Mouse (Mus musculus) C2C12 (cell line): ENCODE results near the gene Bcl2l13. TPM values are rescaled to one million over a fixed set of nuclear protein-coding genes. Genes with fewer than 3 reads are reported as not detected.

Source experiments
- H3K27me3 ChIP-seq: one replicate; pipeline ENCODE4 v1.6.1; 2011; ENCODE audit not compliant: control insufficient read depth, insufficient read depth, insufficient read length
- H3K36me3 ChIP-seq: one replicate; pipeline ENCODE4 v1.6.1; 2011; ENCODE audit not compliant: control insufficient read depth, insufficient read depth
- H3K4me3 ChIP-seq: one replicate; pipeline ENCODE4 v1.5.1; 2011; ENCODE audit warnings: mild to moderate bottlenecking, control low read depth; ENCODE audit not compliant: poor library complexity, insufficient read depth, severe bottlenecking
- H3K79me2 ChIP-seq: one replicate; pipeline ENCODE4 v1.6.1; 2011; ENCODE audit not compliant: control insufficient read depth, insufficient read depth
- H3K79me3 ChIP-seq: one replicate; pipeline ENCODE4 v1.6.1; 2011; ENCODE audit warnings: low read depth, control low read depth
- H3ac ChIP-seq: one replicate; pipeline ENCODE3; 2011; ENCODE audit warnings: low read depth; ENCODE audit not compliant: control insufficient read depth, insufficient read length
- CEBPB ChIP-seq: IDR thresholded peaks from one replicate; pipeline ENCODE4 v1.6.1; 2011; ENCODE audit warnings: low read depth, mild to moderate bottlenecking, control low read depth, moderate library complexity
- CTCF ChIP-seq: IDR thresholded peaks from one replicate; pipeline ENCODE4 v1.5.1; 2011; ENCODE audit not compliant: control insufficient read depth, insufficient read depth, insufficient read length
- FOSL1 ChIP-seq: IDR thresholded peaks from one replicate; pipeline ENCODE4 v1.8.0; 2011; ENCODE audit warnings: mild to moderate bottlenecking, low read length; ENCODE audit not compliant: poor library complexity, insufficient read depth, severe bottlenecking
- MAX ChIP-seq: IDR thresholded peaks from one replicate; pipeline ENCODE4 v1.6.1; 2011; ENCODE audit warnings: mild to moderate bottlenecking, control low read depth
- MYOD1 ChIP-seq: IDR thresholded peaks from one replicate; pipeline ENCODE4 v1.6.1; 2011; ENCODE audit warnings: low read depth; ENCODE audit not compliant: control insufficient read depth, insufficient read length
- MYOG ChIP-seq: IDR thresholded peaks from one replicate; pipeline ENCODE4 v1.6.1; 2011; ENCODE audit not compliant: control insufficient read depth, insufficient read length; ENCODE audit errors: extremely low read depth
- USF1 ChIP-seq: IDR thresholded peaks from one replicate; pipeline ENCODE4 v1.6.1; 2011; ENCODE audit warnings: low read depth, mild to moderate bottlenecking, control low read depth, moderate library complexity
- polyA plus RNA-seq: library from polyadenylated mRNA; unstranded; fragments of >200 nt; fragmentation: generic; extraction: Trizol; gene quantifications from one replicate; pipeline ENCODE4 v1.2.1, GENCODE M21; 2012; ENCODE audit warnings: missing spikeins

Gene Bcl2l13
- polyA plus RNA-seq, 1 experiment = 24.6 TPM

- no peaks in the 10 kb centered on the region for H3K79me3 ChIP-seq
- TF ChIP-seq MAX = no peak
- no peak for TF ChIP-seq FOSL1
- TF ChIP-seq CEBPB = no peak
- no peak for TF ChIP-seq MYOG
- TF ChIP-seq USF1 = no peak
- TF ChIP-seq CTCF = no peak
- TF ChIP-seq MYOD1 = no peak
Measured at GRCm38 (mm10) chr6:120934176-120934575, 98.2 kb downstream of the Bcl2l13 start.

GRCm38 (mm10) chr6:120937104-120937617 lies 101.1 kb downstream of the Bcl2l13 start:
- no peak overlapping the region for H3ac ChIP-seq
- H3K36me3 ChIP-seq = no peaks in the 10 kb centered on the region
- H3K4me3 ChIP-seq = no peak overlapping the region
- H3K79me3 ChIP-seq = no peaks in the 10 kb centered on the region
- H3K79me2 ChIP-seq = no peaks in the 10 kb centered on the region
- no peaks in the 10 kb centered on the region for H3K27me3 ChIP-seq
- TF ChIP-seq FOSL1 (no peak), MAX (no peak), USF1 (no peak), MYOG (no peak), CTCF (no peak), CEBPB (no peak), MYOD1 (no peak)

More at GRCm38 (mm10) chr6:120934176-120934575, 98.2 kb downstream of the Bcl2l13 start:
- Histone ChIP-seq H3K79me2 (no peaks in the 10 kb centered on the region), H3K36me3 (no peaks in the 10 kb centered on the region), H3ac (no peak overlapping the region), H3K27me3 (no peaks in the 10 kb centered on the region), H3K4me3 (no peak overlapping the region)

GRCm38 (mm10) chr6:120937999-120938608 lies 102.1 kb downstream of the Bcl2l13 start:
- Histone ChIP-seq H3K27me3 (no peaks in the 10 kb centered on the region), H3K4me3 (no peak overlapping the region), H3ac (no peak overlapping the region), H3K79me3 (no peaks in the 10 kb centered on the region), H3K79me2 (no peaks in the 10 kb centered on the region), H3K36me3 (no peaks in the 10 kb centered on the region)
- TF ChIP-seq MAX (no peak), FOSL1 (no peak), MYOD1 (no peak), USF1 (no peak), MYOG (no peak), CTCF (no peak), CEBPB (no peak)

DNA sequence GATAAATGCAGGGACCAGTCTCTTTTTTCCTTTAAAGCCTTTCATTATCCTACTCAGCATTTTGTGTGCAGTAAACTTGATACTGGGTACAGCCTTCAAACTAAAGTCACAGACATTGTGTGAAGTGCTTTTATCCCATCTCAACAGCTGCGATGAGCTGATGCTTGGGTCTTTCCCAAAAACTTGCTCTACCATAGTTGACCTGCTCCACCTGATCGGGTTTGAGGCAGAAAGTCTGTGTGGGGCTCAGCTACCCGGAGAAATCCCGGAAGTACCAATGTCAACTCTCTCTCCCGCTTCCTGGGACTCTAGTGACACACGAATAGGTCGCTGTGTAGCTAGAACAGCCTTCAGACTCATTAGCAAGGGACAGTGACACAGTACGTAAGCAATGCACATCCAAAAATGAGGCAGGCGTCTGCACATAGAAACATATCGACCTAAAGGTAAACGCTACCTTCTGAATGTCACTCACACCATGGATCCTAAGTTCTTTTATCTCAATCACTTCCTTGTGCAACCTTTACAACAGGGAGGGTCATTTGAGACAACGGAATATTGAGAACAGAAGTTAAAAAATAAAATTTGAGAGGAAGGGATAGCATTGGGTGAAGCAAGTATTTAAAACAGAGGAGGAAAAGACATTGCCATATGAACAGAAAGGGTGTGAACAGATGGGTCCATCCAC lies 102.9 kb downstream of the Bcl2l13 start:
- no peaks in the 10 kb centered on the region for H3K36me3 ChIP-seq
- H3K27me3 ChIP-seq = no peaks in the 10 kb centered on the region
- no peaks in the 10 kb centered on the region for H3K79me2 ChIP-seq
- H3ac ChIP-seq = no peak overlapping the region
- TF ChIP-seq MAX (no peak), CTCF (no peak), MYOD1 (no peak), USF1 (no peak), FOSL1 (no peak), CEBPB (no peak), MYOG (no peak)
- H3K79me3 ChIP-seq = no peaks in the 10 kb centered on the region
- no peak overlapping the region for H3K4me3 ChIP-seq

- TF ChIP-seq MAX = no peak
- TF ChIP-seq MYOD1 = no peak
- no peak for TF ChIP-seq CEBPB
- no peak for TF ChIP-seq FOSL1
- TF ChIP-seq USF1 = no peak
- no peak for TF ChIP-seq MYOG
- no peak for TF ChIP-seq CTCF
- H3K27me3 ChIP-seq = no peaks in the 10 kb centered on the region
- H3ac ChIP-seq = no peak overlapping the region
- no peaks in the 10 kb centered on the region for H3K79me2 ChIP-seq
- H3K79me3 ChIP-seq = no peaks in the 10 kb centered on the region
- H3K4me3 ChIP-seq = no peak overlapping the region
- H3K36me3 ChIP-seq = no peaks in the 10 kb centered on the region
Measured at GRCm38 (mm10) chr6:120939783-120940182, 103.8 kb downstream of the Bcl2l13 start.
